Mouse (Mus musculus): ENCODE measurements around the gene Ly6g6d. TPM values are rescaled to one million over a fixed set of nuclear protein-coding genes. Genes with fewer than 3 reads are reported as not detected.

The Ly6g6d gene
- polyA plus RNA-seq, 1 experiment from 2014 or later: 5.8 TPM

DNA sequence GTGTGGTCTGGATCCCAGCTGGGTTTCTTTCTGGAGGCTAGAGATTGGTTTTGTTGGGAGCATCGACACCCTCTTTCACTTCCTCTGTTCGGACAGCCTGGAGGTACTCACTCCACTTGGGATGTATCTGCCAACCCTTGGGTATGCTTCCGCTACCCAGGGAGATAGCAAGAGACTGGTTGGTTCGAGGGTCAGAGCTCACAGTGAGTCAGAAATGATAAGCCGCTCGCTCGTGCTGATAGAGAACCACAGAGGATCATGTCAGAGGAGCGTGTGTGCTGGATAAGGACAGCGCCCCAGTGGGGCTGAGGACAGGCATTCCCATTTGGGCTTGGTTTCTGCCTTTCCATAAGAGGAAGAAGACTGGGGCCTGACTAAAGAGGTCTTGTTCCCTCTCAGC, 1.9 kb upstream of the Ly6g6d start:
- H3K4me2 ChIP-seq (replicated peaks): no peak overlapping the region
- no peaks in the 10 kb centered on the region for H3K9me3 ChIP-seq
- no peaks in the 10 kb centered on the region for H3K36me3 ChIP-seq
- H3K4me3 ChIP-seq (replicated peaks): no peak overlapping the region
- no peaks in the 10 kb centered on the region for H3K27me3 ChIP-seq (replicated peaks)
- ATAC-seq: peak; percentile 87
- WGBS: 42% methylated on average over 9 of the region's 9 CpGs
- no peak overlapping the region for H3K9ac ChIP-seq
- peaks cover 30% of the 10 kb centered on the region for H3K4me1 ChIP-seq (replicated peaks)
- peak overlapping the region; percentile 48; the same call in 1 of the 2 replicates for H3K27ac ChIP-seq

DNA sequence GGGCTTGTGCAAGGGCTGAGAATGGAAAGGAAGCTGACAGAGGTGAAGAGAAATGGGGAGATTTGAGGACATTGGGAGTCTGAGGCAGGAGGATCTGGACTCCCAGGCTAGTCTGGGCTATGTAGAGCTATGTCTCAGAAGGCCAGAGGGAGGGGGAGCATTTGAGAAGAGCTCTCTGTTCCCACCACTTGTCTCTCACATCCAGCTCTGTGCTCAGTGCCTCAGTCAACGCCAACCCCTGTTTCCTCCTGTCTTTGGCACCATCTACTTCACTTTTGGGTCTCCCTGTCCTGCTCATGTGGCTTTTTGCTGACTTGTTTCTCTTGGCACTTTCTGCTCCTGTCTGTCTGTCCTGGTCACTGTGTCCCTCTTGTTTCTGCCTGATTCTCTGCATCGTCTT, 580 bp downstream of the Ly6g6d start:
- H3K4me1 ChIP-seq (replicated peaks): peaks cover 36% of the 10 kb centered on the region

DNA sequence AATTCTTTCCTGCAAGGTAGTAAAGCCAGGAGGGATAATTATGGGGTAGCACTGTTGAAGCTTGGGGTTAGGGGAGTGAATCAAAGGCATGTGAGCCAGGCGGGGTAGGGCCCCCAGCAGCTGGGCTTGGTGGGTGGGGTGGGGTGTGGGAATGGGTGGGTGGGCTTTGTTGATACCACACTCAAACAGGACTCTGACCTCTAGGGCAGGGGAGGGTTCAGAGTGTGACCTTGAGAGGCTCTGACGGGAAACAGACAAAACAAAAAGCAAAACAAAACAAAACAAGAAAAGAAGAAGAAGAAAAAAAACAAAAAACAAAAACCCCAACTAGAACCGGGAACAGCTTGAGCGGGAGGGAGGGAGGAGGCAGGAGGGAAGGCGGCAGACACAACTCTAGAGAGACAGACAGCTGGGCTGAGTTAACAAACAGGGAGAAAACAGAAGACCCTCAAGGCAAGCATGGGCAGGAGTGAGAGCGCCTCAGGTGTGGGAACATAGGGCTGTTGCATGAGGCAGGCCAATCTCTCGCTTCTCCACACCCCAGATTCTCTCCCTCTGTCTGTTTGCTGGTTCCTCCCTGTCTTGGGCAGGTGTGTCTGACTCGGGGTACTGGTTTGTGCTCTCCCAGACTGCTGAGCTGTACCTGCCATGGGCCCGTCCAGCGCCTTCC, 1.2 kb downstream of the Ly6g6d start, which contains the start of gene Ly6g6e:
TSS of gene Ly6g6e (plus strand) at position 396 of the 670 bp plus-strand sequence.
- Histone ChIP-seq H3K9me3 (no peaks in the 10 kb centered on the region), H3K4me3 (replicated peaks) (peak within 1 kb of the TSS; percentile 13; the same call in 1 of the 2 replicates), H3K27ac (peak within 1 kb of the TSS; percentile 71), H3K9ac (peak within 1 kb of the TSS; percentile 36; the same call in 1 of the 2 replicates), H3K4me1 (replicated peaks) (peaks cover 36% of the 10 kb centered on the region), H3K27me3 (replicated peaks) (no peaks in the 10 kb centered on the region), H3K36me3 (no peaks in the 10 kb centered on the region), H3K4me2 (replicated peaks) (peak within 1 kb of the TSS; percentile 55)
- WGBS: 28% methylated on average over 10 of the region's 10 CpGs
- ATAC-seq: no peak

More for the DNA sequence above, 580 bp downstream of the Ly6g6d start:
- Histone ChIP-seq H3K4me3 (replicated peaks) (peak overlapping the region; percentile 13; the same call in 1 of the 2 replicates), H3K9ac (0 out of 2 replicates have a peak overlapping the region, but pooled peaks have one; percentile 36), H3K36me3 (no peaks in the 10 kb centered on the region), H3K27me3 (replicated peaks) (no peaks in the 10 kb centered on the region), H3K4me2 (replicated peaks) (peak overlapping the region; percentile 55), H3K9me3 (no peaks in the 10 kb centered on the region), H3K27ac (peak overlapping the region; percentile 71)
- ATAC-seq: no peak
- 25% methylated on average over 2 of the region's 2 CpGs for whole genome bisulfite sequencing

DNA sequence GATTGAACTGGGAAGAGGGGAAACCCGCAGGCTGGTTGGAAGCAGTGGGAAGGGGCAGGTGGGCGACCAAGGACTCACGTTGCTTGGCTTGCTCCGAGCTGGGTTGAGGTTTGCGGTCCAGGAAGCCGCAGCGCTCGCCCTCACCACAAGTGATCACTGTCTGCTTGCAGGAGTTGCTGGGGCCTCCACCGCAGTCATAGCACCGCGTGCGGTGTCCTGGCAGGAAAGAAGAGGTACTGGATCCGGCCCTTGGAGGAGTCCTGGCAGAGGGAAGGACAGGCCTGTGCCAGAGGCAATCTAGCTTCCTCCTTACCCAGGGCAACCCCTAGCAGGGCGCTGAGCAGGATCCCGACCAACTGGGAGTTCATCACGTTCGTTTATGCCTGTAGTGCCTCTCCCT, 3.8 kb downstream of the Ly6g6d start:
- no peak overlapping the region for H3K27ac ChIP-seq
- peak; percentile 45 for ATAC-seq
- peaks cover 26% of the 10 kb centered on the region for H3K4me1 ChIP-seq (replicated peaks)
- no peaks in the 10 kb centered on the region for H3K27me3 ChIP-seq (replicated peaks)
- no peaks in the 10 kb centered on the region for H3K36me3 ChIP-seq
- no peaks in the 10 kb centered on the region for H3K9me3 ChIP-seq
- peak overlapping the region; percentile 15; the same call in 1 of the 2 replicates for H3K9ac ChIP-seq
- peak overlapping the region; percentile 47 for H3K4me2 ChIP-seq (replicated peaks)
- 33% methylated on average over 17 of the region's 17 CpGs for WGBS
- peak overlapping the region; percentile 22 for H3K4me3 ChIP-seq (replicated peaks)

DNA sequence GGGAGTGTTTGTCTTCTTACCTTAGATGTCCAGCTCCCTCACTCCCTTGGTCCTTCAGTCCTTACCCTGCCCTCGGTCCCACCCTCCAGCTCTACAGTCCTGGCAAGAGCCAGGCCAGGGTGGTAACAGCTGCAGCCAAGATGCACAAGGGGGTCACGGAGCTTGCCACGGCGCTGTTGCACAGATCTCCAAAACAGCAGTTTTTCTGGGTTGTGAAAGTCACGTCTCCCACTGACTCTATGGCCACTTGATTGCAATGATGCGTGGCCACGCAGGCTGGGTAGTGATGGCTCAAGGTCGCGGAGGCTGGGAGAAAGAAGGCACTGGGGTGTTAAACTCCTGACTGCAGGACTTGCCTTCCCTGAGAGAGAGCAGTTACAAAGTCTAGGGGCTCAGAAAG, 6.4 kb downstream of the Ly6g6d start:
- Histone ChIP-seq H3K4me3 (replicated peaks) (no peak overlapping the region), H3K9me3 (no peaks in the 10 kb centered on the region), H3K4me2 (replicated peaks) (no peak overlapping the region), H3K36me3 (no peaks in the 10 kb centered on the region), H3K4me1 (replicated peaks) (peaks cover 12% of the 10 kb centered on the region), H3K9ac (no peak overlapping the region), H3K27me3 (replicated peaks) (0 out of 2 replicates have a peak, but pooled peaks cover 6% of the 10 kb centered on the region), H3K27ac (no peak overlapping the region)
- ATAC-seq: no peak
- 78% methylated on average over 9 of the region's 9 CpGs for WGBS

DNA sequence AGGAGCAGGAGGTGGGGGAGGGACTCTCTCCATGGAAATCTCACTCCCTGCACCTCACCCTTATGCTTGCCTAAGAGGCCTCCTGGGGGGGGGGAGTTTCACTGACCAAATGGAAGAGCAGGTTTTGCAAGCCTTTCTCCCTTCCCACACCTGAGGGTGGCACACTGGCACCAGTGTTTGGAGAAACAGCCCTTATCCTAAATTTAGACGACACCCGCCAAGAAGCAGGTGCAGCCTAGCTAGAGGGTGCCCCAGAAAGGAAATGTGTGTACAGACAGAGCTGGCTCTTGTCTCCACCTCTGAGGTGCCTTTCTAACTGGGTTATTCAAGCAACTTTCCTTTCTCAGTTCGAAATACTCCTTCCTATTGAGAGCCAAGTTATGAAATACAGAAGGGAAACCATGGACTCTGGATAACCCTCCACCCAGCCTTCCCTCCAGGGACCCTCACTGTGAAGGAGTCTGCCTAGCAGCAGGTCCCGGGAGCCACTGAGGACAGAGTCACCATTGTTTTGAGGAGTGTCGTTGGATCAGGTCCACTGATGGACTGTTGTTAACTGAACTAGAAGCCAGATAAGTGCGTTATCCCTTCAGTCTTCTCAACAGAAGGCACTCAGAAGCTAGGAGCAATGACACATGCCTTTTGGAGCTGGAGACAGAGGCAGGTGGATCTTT, 7.2 kb downstream of the Ly6g6d start:
- WGBS: 44% methylated on average over 6 of the region's 6 CpGs
- Histone ChIP-seq H3K36me3 (no peaks in the 10 kb centered on the region), H3K4me2 (replicated peaks) (no peak overlapping the region), H3K4me3 (replicated peaks) (no peak overlapping the region), H3K27ac (no peak overlapping the region), H3K9me3 (no peaks in the 10 kb centered on the region), H3K9ac (no peak overlapping the region), H3K27me3 (replicated peaks) (0 out of 2 replicates have a peak, but pooled peaks cover 6% of the 10 kb centered on the region), H3K4me1 (replicated peaks) (peaks cover 12% of the 10 kb centered on the region; the same call in 1 of the 2 replicates)
- no peak for ATAC-seq

DNA sequence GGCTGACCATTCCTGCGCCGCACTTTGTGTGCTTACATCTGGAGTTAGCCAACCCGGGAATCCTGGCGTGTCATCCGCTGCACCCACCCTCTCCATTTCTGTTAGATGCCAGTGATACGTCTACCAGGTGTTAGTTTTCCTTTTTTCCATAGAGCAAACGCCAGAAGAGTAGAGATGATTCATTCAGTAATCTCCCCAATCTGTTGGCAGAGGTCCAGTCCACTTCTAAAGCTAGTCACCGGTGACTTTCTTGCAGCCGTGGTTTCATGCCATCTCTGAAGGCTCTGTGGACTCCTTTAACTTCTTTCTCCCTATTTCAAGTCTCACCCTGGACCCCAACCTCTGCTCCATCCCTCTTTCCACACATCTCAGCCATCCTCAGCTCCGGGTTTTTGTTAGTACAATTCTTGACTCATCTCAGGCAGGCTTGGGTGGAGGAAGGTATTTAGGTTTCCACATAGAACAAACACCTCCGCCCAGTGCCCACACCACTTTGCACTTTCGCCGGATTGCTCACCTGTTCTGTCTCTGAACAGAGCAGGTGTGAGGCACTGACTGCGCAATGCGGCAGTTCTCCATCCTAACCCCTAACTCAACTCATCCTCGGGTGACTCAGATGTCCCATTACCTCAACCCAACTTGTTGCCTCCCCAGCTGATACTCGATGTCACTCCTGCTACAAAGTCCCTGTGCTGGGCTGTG, 9.5 kb downstream of the Ly6g6d start:
- no peak for ATAC-seq
- H3K9me3 ChIP-seq: no peaks in the 10 kb centered on the region
- H3K27ac ChIP-seq: no peak overlapping the region

DNA sequence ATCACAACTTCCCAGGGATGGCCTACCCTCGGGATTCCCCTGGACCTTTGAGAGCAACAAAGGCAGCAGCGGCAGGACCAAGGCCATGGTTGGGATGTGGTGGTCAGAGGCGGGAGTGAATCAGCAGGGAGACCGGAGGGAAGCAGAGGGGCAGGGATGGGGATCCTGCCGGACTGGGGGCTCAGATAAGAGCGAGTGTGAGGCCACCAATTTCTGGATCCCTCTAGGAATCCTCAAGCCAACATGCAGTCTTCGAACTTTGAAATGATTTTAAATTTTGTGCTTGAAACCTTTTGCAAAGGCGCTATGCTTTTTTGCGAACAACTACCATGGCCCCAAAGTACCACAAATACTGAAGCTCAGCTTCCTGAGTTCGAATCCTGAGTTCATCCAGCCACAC, 11.8 kb downstream of the Ly6g6d start, which contains the start of gene Mpig6b:
TSS of gene Mpig6b (minus strand) at position 101 of the 400 bp plus-strand sequence.
- H3K4me2 ChIP-seq (replicated peaks): peak within 1 kb of the TSS; percentile 73
- peak within 1 kb of the TSS; percentile 52 for H3K27ac ChIP-seq
- H3K36me3 ChIP-seq: peaks cover 4% of the 10 kb centered on the region; the same call in 1 of the 2 replicates
- ATAC-seq: no peak
- 0 out of 2 replicates have a peak, but pooled peaks cover 6% of the 10 kb centered on the region for H3K27me3 ChIP-seq (replicated peaks)
- peaks cover 45% of the 10 kb centered on the region for H3K4me1 ChIP-seq (replicated peaks)
- no peaks in the 10 kb centered on the region for H3K9me3 ChIP-seq
- peak within 1 kb of the TSS; percentile 42 for H3K9ac ChIP-seq
- H3K4me3 ChIP-seq (replicated peaks): peak within 1 kb of the TSS; percentile 32
- WGBS: 57% methylated on average over 10 of the region's 10 CpGs

More for the DNA sequence above, 9.5 kb downstream of the Ly6g6d start:
- Histone ChIP-seq H3K36me3 (no peaks in the 10 kb centered on the region), H3K9ac (no peak overlapping the region), H3K27me3 (replicated peaks) (0 out of 2 replicates have a peak, but pooled peaks cover 6% of the 10 kb centered on the region), H3K4me2 (replicated peaks) (no peak overlapping the region), H3K4me3 (replicated peaks) (no peak overlapping the region), H3K4me1 (replicated peaks) (peaks cover 27% of the 10 kb centered on the region)
- 73% methylated on average over 17 of the region's 17 CpGs for WGBS

DNA sequence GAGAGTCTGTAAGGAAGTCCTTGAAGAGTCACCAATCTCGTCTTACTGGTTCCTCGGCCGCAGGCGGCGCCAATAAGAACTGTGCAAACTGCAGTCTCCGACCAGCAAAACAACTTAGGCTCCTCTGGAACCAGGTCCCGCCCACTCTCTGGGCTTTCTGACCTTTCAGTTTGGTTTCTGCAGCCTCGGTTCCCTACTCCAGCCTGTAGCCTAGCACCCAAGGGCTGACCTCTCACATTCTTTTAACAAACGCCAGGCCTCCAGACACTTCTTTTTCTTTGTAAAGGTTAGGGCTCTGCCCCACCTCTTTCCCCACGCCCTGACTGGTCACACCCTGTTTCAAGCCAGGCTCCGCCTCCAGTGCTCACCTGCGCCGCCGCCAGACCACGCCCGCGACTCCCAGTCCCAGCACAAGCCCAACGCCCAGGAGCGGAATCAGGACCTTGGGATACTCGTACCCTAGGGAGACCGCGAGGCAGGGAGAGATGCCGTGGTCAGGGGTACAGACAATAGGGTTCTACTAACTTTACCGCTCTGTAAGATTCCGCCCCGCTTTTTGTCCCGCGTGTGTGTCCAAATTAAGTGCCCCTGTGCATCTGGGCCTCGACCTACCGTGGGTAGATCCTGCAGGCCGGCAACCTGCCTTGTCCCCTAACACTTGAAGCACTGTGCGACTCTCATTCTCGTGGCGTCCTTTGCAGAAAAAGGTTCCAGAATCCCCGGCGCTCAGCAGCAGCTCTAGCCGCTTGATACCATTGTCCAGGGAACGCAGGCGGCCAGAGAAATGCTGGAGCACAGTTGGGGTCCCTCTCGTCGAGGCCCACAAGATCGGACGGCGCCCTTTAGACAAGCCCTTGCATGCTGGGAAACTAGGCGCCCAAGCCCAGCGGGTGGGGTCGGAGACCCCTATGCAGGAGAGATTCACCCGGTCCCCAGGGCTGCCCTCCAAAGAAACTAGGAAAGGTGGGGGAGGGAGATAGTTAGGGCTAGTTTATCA, 12.6 kb downstream of the Ly6g6d start, which contains the start of gene Ly6g6c:
TSS of gene Ly6g6c (plus strand) at position 438 of the 997 bp plus-strand sequence.
- WGBS: 3% methylated on average over 48 of the region's 48 CpGs
- peak; percentile 89 for ATAC-seq
- Histone ChIP-seq H3K27me3 (replicated peaks) (0 out of 2 replicates have a peak, but pooled peaks cover 6% of the 10 kb centered on the region), H3K9ac (peak within 1 kb of the TSS; percentile 42), H3K4me3 (replicated peaks) (peak within 1 kb of the TSS; percentile 32), H3K36me3 (peaks cover 7% of the 10 kb centered on the region; the same call in 1 of the 2 replicates), H3K9me3 (no peaks in the 10 kb centered on the region), H3K4me1 (replicated peaks) (peaks cover 50% of the 10 kb centered on the region), H3K27ac (peak within 1 kb of the TSS; percentile 52), H3K4me2 (replicated peaks) (peak within 1 kb of the TSS; percentile 73)

DNA sequence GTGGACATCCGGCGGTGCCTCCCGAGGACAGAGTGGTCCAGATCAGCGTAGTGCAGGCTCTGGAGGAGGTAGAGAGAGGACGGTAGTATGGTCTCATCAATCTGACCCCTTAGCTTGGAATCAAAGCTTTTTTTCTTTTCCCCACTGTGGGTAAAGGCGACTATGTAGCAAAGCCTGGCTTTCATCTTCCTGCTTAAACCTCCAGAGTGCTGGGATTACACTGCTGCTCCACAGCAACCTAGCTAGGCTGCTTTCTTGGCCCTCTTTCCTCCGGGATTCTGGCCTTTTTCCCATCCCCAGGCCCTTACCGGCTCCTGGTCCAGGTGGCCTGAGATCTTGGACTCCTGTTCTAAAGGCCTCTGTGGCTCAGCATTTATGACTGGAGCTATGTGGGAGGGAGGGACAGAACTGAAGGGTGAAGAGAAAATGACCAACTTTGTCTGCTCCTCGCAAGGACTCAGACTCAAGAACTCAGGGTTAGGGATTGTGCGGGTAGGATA, 13.4 kb downstream of the Ly6g6d start:
- Histone ChIP-seq H3K4me2 (replicated peaks) (peak overlapping the region; percentile 73), H3K4me1 (replicated peaks) (peaks cover 57% of the 10 kb centered on the region), H3K9ac (no peak overlapping the region), H3K36me3 (peaks cover 7% of the 10 kb centered on the region; the same call in 1 of the 2 replicates), H3K27me3 (replicated peaks) (0 out of 2 replicates have a peak, but pooled peaks cover 6% of the 10 kb centered on the region), H3K4me3 (replicated peaks) (peak overlapping the region; percentile 32), H3K27ac (peak overlapping the region; percentile 52), H3K9me3 (no peaks in the 10 kb centered on the region)
- WGBS: 32% methylated on average over 10 of the region's 10 CpGs
- ATAC-seq: peak; percentile 3

DNA sequence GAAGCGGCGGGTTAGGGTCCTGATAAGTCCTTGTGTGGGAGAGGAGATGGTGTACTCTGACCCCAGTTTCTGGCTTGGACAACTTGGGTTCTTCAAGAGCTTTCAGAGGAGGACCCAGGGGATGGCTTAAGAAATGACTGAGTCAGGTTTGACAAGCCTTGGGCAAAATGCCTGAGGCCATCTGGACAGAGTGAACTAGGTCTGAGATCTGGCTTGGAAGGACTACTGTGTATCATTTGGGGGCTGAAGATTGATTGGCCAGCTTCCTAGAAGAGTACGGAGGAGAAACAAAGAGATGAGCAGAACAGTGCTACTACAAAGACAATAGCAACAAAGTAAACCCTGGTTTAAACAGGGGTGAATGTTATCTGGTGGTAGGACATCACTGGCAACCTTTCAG, 14.4 kb downstream of the Ly6g6d start:
- peaks cover 7% of the 10 kb centered on the region; the same call in 1 of the 2 replicates for H3K36me3 ChIP-seq
- WGBS: 81% methylated on average over 3 of the region's 3 CpGs
- H3K9ac ChIP-seq: no peak overlapping the region
- no peak overlapping the region for H3K27ac ChIP-seq
- peaks cover 62% of the 10 kb centered on the region for H3K4me1 ChIP-seq (replicated peaks)
- 0 out of 2 replicates have a peak, but pooled peaks cover 6% of the 10 kb centered on the region for H3K27me3 ChIP-seq (replicated peaks)
- ATAC-seq: no peak
- no peak overlapping the region for H3K4me2 ChIP-seq (replicated peaks)
- H3K9me3 ChIP-seq: no peaks in the 10 kb centered on the region
- no peak overlapping the region for H3K4me3 ChIP-seq (replicated peaks)

All from intestine, embryonic 15.5 days (tissue).